Mouse (Mus musculus): ENCODE measurements around the gene Gstcd. TPM values are rescaled to one million over a fixed set of nuclear protein-coding genes. Genes with fewer than 3 reads are reported as not detected.

The Gstcd gene
- total and polyA plus RNA-seq, 2 experiments from 2014 or later, result 1.2 to 4.4 TPM

DNA sequence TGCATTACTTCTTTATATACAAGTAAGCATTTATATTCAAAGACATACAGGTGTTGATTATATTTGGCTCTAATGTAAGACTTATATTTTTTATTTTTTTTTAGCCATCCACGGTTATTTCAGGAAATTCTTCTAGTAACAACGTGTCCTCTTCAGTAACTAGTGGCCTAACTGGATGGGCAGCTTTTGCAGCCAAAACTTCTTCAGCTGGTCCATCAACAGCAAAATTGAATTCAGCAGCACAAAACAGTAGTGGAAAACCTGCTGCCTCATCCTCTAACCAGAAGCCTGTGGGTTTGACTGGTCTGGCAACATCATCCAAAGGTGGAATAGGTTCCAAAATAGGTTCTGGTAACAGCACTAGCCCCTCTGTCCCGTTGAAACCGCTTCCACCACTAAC is 16.9 kb upstream of the Gstcd start:
- ATAC-seq (ENCODE audit: insufficient read depth, low read depth) (no peak), DNase-seq (ENCODE audit: low spot score) (no peak)
- Histone ChIP-seq H3K4me2 (ENCODE audit: low read depth, low read length) (no peak overlapping the region), H3K36me3 (replicated peaks; ENCODE audit: control insufficient read depth, insufficient read depth, low read length) (peaks cover 44% of the 10 kb centered on the region), H3K9ac (replicated peaks; ENCODE audit: low read depth, low read length) (no peak overlapping the region), H3K4me1 (ENCODE audit: control insufficient read depth, insufficient read depth) (no peaks in the 10 kb centered on the region), H3K9me3 (replicated peaks; ENCODE audit: control insufficient read depth, low read length) (no peaks in the 10 kb centered on the region), H3K4me3 (ENCODE audit: low read depth, low read length) (no peak overlapping the region), H3K27me3 (ENCODE audit: control insufficient read depth, insufficient read depth, low read length) (no peaks in the 10 kb centered on the region), H3K27ac (ENCODE audit: low read depth) (no peak overlapping the region)
- 86% methylated on average over 4 of the region's 4 CpGs for WGBS
- TF ChIP-seq CTCF (IDR thresholded peaks at IDR 0.05; ENCODE audit: low read depth) (no peak), EP300 (IDR thresholded peaks at IDR 0.05; ENCODE audit: low read depth) (no peak)

DNA sequence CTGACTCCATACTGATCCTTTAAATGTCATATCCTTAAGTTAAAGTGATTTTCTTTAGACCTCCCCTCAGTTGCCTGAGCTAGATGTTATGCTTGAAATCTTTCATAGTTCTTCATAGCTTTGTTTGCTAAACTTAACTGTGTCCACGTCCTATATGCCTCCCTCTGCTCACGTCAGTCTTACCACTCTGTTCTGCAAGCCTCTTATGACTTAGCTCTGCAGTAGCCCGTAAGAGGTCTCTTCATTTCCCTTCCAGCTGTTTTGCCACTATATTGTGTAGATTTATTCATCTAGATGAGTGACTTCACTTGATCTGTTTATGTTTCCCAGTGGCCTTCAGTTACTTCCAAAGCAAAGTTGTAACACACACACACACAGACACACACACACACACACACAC is 12.6 kb upstream of the Gstcd start:
- no peaks in the 10 kb centered on the region for H3K4me1 ChIP-seq (ENCODE audit: control insufficient read depth, insufficient read depth)
- peaks cover 71% of the 10 kb centered on the region for H3K36me3 ChIP-seq (replicated peaks; ENCODE audit: control insufficient read depth, insufficient read depth, low read length)
- H3K27me3 ChIP-seq (ENCODE audit: control insufficient read depth, insufficient read depth, low read length), result no peaks in the 10 kb centered on the region
- ATAC-seq (ENCODE audit: insufficient read depth, low read depth) (no peak), DNase-seq (ENCODE audit: low spot score) (no peak)
- H3K27ac ChIP-seq (ENCODE audit: low read depth), result no peak overlapping the region
- WGBS, result 89% methylated on average over 3 of the region's 3 CpGs
- H3K9me3 ChIP-seq (replicated peaks; ENCODE audit: control insufficient read depth, low read length), result no peaks in the 10 kb centered on the region
- H3K9ac ChIP-seq (replicated peaks; ENCODE audit: low read depth, low read length), result no peak overlapping the region
- no peak overlapping the region for H3K4me2 ChIP-seq (ENCODE audit: low read depth, low read length)
- TF ChIP-seq EP300 (IDR thresholded peaks at IDR 0.05; ENCODE audit: low read depth) (no peak), CTCF (IDR thresholded peaks at IDR 0.05; ENCODE audit: low read depth) (no peak)
- H3K4me3 ChIP-seq (ENCODE audit: low read depth, low read length), result no peak overlapping the region

DNA sequence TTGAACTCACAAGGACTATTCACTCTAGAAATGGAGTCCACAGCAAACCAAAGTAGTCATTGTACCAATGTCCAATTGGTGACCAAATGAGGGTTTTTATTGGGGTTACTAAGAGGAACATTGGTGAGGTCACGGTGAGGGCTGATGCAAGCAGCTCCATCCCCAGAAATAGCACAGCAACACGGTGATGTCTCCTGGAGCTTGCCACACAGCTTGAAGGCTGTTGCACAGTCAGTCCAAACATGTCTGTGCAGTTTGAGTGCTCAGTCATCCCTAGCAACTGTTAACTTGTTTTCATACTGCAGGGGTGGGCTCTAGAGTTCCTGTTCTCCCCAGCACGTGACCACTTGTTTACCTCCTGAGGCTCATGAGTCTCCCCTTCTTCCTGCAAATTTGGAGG is 11.9 kb upstream of the Gstcd start:
- H3K36me3 ChIP-seq (replicated peaks; ENCODE audit: control insufficient read depth, insufficient read depth, low read length), result peaks cover 71% of the 10 kb centered on the region
- H3K4me1 ChIP-seq (ENCODE audit: control insufficient read depth, insufficient read depth), result no peaks in the 10 kb centered on the region
- ATAC-seq (ENCODE audit: insufficient read depth, low read depth) (no peak), DNase-seq (ENCODE audit: low spot score) (no peak)
- H3K9ac ChIP-seq (replicated peaks; ENCODE audit: low read depth, low read length), result no peak overlapping the region
- no peak overlapping the region for H3K4me3 ChIP-seq (ENCODE audit: low read depth, low read length)
- no peaks in the 10 kb centered on the region for H3K9me3 ChIP-seq (replicated peaks; ENCODE audit: control insufficient read depth, low read length)
- 77% methylated on average over 3 of the region's 3 CpGs for WGBS
- H3K4me2 ChIP-seq (ENCODE audit: low read depth, low read length), result no peak overlapping the region
- no peaks in the 10 kb centered on the region for H3K27me3 ChIP-seq (ENCODE audit: control insufficient read depth, insufficient read depth, low read length)
- no peak for TF ChIP-seq EP300 (IDR thresholded peaks at IDR 0.05; ENCODE audit: low read depth)
- TF ChIP-seq CTCF (IDR thresholded peaks at IDR 0.05; ENCODE audit: low read depth), result no peak
- no peak overlapping the region for H3K27ac ChIP-seq (ENCODE audit: low read depth)

DNA sequence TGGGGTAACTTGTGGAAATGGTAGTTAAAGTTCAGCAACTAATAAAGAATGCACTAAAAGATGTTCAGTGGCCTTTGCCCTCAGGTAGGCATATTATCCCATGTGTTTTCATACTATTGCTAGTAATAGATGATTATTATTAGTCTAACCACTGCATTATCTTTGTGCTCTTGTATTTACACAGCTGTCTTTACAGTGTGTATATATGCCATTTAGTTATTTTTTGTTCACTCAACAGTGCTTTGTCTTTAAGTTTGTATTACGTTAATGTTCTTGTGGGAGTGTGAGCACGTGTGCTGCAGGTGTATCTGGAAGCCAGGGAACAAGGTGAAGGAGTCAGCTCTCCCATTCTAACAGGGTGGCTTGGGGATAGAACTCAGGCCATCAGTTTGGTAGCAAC is 7.1 kb upstream of the Gstcd start:
- Histone ChIP-seq H3K9me3 (replicated peaks; ENCODE audit: control insufficient read depth, low read length) (no peaks in the 10 kb centered on the region), H3K27me3 (ENCODE audit: control insufficient read depth, insufficient read depth, low read length) (no peaks in the 10 kb centered on the region), H3K4me1 (ENCODE audit: control insufficient read depth, insufficient read depth) (no peaks in the 10 kb centered on the region), H3K27ac (ENCODE audit: low read depth) (no peak overlapping the region), H3K4me3 (ENCODE audit: low read depth, low read length) (no peak overlapping the region), H3K4me2 (ENCODE audit: low read depth, low read length) (no peak overlapping the region), H3K9ac (replicated peaks; ENCODE audit: low read depth, low read length) (no peak overlapping the region), H3K36me3 (replicated peaks; ENCODE audit: control insufficient read depth, insufficient read depth, low read length) (peaks cover 56% of the 10 kb centered on the region)
- ATAC-seq (ENCODE audit: insufficient read depth, low read depth) (no peak), DNase-seq (ENCODE audit: low spot score) (no peak)
- no peak for TF ChIP-seq CTCF (IDR thresholded peaks at IDR 0.05; ENCODE audit: low read depth)
- no peak for TF ChIP-seq EP300 (IDR thresholded peaks at IDR 0.05; ENCODE audit: low read depth)
- WGBS, result 91% methylated on average over 2 of the region's 2 CpGs

DNA sequence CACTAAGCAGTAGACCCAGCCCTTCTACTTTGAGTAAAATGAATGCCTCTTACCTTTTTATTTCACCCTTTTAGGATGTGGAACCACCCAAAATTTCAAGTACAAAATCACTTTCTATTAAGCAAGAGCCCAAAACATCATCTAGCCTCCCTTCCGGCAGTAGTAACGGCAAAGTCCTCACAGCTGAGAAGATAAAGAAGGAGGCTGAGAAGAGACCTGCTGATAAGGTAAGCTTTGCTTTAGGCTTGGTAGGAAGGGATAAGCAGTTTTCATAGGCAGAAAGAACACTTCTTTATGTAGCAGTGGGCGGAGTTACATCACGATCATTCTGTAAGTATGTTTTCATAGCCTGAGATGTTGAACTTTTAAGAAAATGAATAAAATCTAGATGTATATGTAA is 6.5 kb upstream of the Gstcd start:
- TF ChIP-seq EP300 (IDR thresholded peaks at IDR 0.05; ENCODE audit: low read depth), result no peak
- no peak for TF ChIP-seq CTCF (IDR thresholded peaks at IDR 0.05; ENCODE audit: low read depth)
- H3K27ac ChIP-seq (ENCODE audit: low read depth), result no peak overlapping the region
- no peaks in the 10 kb centered on the region for H3K4me1 ChIP-seq (ENCODE audit: control insufficient read depth, insufficient read depth)
- H3K27me3 ChIP-seq (ENCODE audit: control insufficient read depth, insufficient read depth, low read length), result no peaks in the 10 kb centered on the region
- no peak overlapping the region for H3K4me3 ChIP-seq (ENCODE audit: low read depth, low read length)
- H3K9me3 ChIP-seq (replicated peaks; ENCODE audit: control insufficient read depth, low read length), result no peaks in the 10 kb centered on the region
- peaks cover 50% of the 10 kb centered on the region for H3K36me3 ChIP-seq (replicated peaks; ENCODE audit: control insufficient read depth, insufficient read depth, low read length)
- ATAC-seq (ENCODE audit: insufficient read depth, low read depth), result no peak
- 86% methylated on average over 4 of the region's 4 CpGs for WGBS
- no peak overlapping the region for H3K4me2 ChIP-seq (ENCODE audit: low read depth, low read length)
- DNase-seq (ENCODE audit: low spot score), result no peak
- H3K9ac ChIP-seq (replicated peaks; ENCODE audit: low read depth, low read length), result no peak overlapping the region

DNA sequence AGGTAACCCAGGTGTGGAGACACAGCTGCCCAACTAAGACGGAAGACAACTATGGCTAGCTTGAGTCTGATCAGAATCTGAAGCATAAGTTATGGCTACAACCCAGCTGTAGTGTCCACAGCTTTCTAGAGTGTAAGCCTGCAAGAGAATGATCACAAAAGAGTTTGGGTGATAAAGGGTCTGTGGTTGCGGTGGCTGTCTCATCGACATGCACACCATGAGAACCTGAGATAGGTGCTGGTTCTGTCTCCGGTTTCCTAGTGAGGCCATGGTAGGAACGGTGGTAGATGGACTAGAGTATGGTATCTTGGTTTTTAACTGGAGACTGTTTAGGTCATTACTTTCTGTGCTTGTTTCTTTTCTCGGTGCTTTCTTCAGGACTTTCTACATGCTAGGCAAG is 6.1 kb upstream of the Gstcd start:
- no peak for ATAC-seq (ENCODE audit: insufficient read depth, low read depth)
- peaks cover 50% of the 10 kb centered on the region for H3K36me3 ChIP-seq (replicated peaks; ENCODE audit: control insufficient read depth, insufficient read depth, low read length)
- no peaks in the 10 kb centered on the region for H3K9me3 ChIP-seq (replicated peaks; ENCODE audit: control insufficient read depth, low read length)
- H3K4me1 ChIP-seq (ENCODE audit: control insufficient read depth, insufficient read depth), result no peaks in the 10 kb centered on the region
- H3K27me3 ChIP-seq (ENCODE audit: control insufficient read depth, insufficient read depth, low read length), result no peaks in the 10 kb centered on the region
- H3K4me2 ChIP-seq (ENCODE audit: low read depth, low read length), result no peak overlapping the region
- no peak overlapping the region for H3K27ac ChIP-seq (ENCODE audit: low read depth)
- WGBS, result 89% methylated on average over 6 of the region's 6 CpGs
- no peak overlapping the region for H3K9ac ChIP-seq (replicated peaks; ENCODE audit: low read depth, low read length)
- no peak for DNase-seq (ENCODE audit: low spot score)
- no peak overlapping the region for H3K4me3 ChIP-seq (ENCODE audit: low read depth, low read length)
- TF ChIP-seq CTCF (IDR thresholded peaks at IDR 0.05; ENCODE audit: low read depth) (no peak), EP300 (IDR thresholded peaks at IDR 0.05; ENCODE audit: low read depth) (no peak)

Data from heart, postnatal 0 days (tissue).